ENCODE assay signal across 11 mouse cellular contexts in genomic region chr3:79219144-79219930, GRCm38 (mm10).
DNase-seq lines count a peak whose midpoint lies in the region; ATAC-seq and TF ChIP-seq lines count a peak whose summit lies in the region.
"Had no signal": no experiment of that assay in that cellular context is flagged by ENCODE, and none has a peak within 500 bp of the region (broad histone marks: within the 10 kb centered on the region; RNA-seq: fewer than 3 reads in every experiment).

No protein-coding gene starts in this region.

- intact Hi-C loops in heart, postnatal 36 days (cut with DNase I), result no loop called here

- TF ChIP-seq POLR2A in cortical plate, adult 2 months (IDR thresholded peaks at IDR 0.05; ENCODE audit: extremely low read depth, insufficient read depth, low read length), result no peak
- no peak for TF ChIP-seq POLR2A in thymus, adult 2 months (IDR thresholded peaks at IDR 0.05; ENCODE audit: control insufficient read depth, extremely low read depth, insufficient read depth, low read length, poor library complexity)

- H3K4me3 ChIP-seq in heart, embryonic 15.5 days, result no peak overlapping the region
- no peak overlapping the region for H3K4me3 ChIP-seq in lung, embryonic 14.5 days (ENCODE audit: low read depth, low read length)
- H3K4me3 ChIP-seq in cortical plate, adult 2 months (ENCODE audit: insufficient read depth, low read length), result no peak overlapping the region
- H3K4me3 ChIP-seq in thymus, adult 2 months (ENCODE audit: control insufficient read depth, insufficient read depth, low read length), result no peak overlapping the region
- H3K4me3 ChIP-seq: embryonic facial prominence, embryonic 12.5 days had no signal

- no peak for TF ChIP-seq CTCF in lung, embryonic 14.5 days (IDR thresholded peaks at IDR 0.05; ENCODE audit: low read depth)
- TF ChIP-seq CTCF in cortical plate, adult 2 months (IDR thresholded peaks at IDR 0.05; ENCODE audit: extremely low read depth, insufficient read depth, low read length), result no peak
- no peak for TF ChIP-seq CTCF in thymus, adult 2 months (IDR thresholded peaks at IDR 0.05; ENCODE audit: borderline replicate concordance, control insufficient read depth, extremely low read depth, insufficient read depth, low read length, poor library complexity)

- WGBS in heart, embryonic 15.5 days, result 62% methylated on average over 10 of the region's 10 CpGs
- 57% methylated on average over 10 of the region's 10 CpGs for WGBS in lung, embryonic 14.5 days
- WGBS in thymus, adult 2 months, result 91% methylated on average over 10 of the region's 10 CpGs

- no peak for DNase-seq in heart, postnatal 36 days
- no peak for DNase-seq in lung, embryonic 14.5 days
- no peak for DNase-seq in lung, postnatal 10 days
- DNase-seq in gastrocnemius, adult 8-10 months (ENCODE audit: low spot score in 2 of 2), result no peak
- no peak for DNase-seq in thymus, adult 2 months
- DNase-seq: cerebellum, adult 11 months had no signal

- no peak overlapping the region for H3K4me2 ChIP-seq in heart, embryonic 15.5 days
- no peak overlapping the region for H3K4me2 ChIP-seq in lung, embryonic 14.5 days
- H3K4me2 ChIP-seq: embryonic facial prominence, embryonic 12.5 days had no signal

- H3K4me1 ChIP-seq in heart, embryonic 15.5 days (replicated peaks), result peaks cover 16% of the 10 kb centered on the region
- H3K4me1 ChIP-seq in lung, embryonic 14.5 days (ENCODE audit: insufficient read depth), result peaks cover 4% of the 10 kb centered on the region; the same call in 1 of the 2 replicates
- peaks cover 8% of the 10 kb centered on the region for H3K4me1 ChIP-seq in cortical plate, adult 2 months (ENCODE audit: control insufficient read depth, insufficient read depth, low read length)
- no peaks in the 10 kb centered on the region for H3K4me1 ChIP-seq in thymus, adult 2 months (replicated peaks; ENCODE audit: control insufficient read depth, insufficient read depth, low read length)

- H3K9me3 ChIP-seq in heart, embryonic 15.5 days (replicated peaks), result no peaks in the 10 kb centered on the region
- no peaks in the 10 kb centered on the region for H3K9me3 ChIP-seq in lung, embryonic 14.5 days (ENCODE audit: low read depth, low read length)
- H3K9me3 ChIP-seq: embryonic facial prominence, embryonic 12.5 days had no signal

- H3K27me3 ChIP-seq in heart, embryonic 15.5 days, result no peaks in the 10 kb centered on the region
- H3K27me3 ChIP-seq in lung, embryonic 14.5 days (ENCODE audit: insufficient read depth, low read length), result no peaks in the 10 kb centered on the region
- no peaks in the 10 kb centered on the region for H3K27me3 ChIP-seq in thymus, adult 2 months (ENCODE audit: control insufficient read depth, insufficient read depth, low read length)
- H3K27me3 ChIP-seq: embryonic facial prominence, embryonic 12.5 days had no signal

- H3K27ac ChIP-seq in heart, embryonic 15.5 days, result peak overlapping the region; percentile 65
- H3K27ac ChIP-seq in lung, embryonic 14.5 days (ENCODE audit: low read depth), result peak overlapping the region; percentile 1; the same call in 1 of the 2 replicates
- peak overlapping the region; percentile 92 for H3K27ac ChIP-seq in cortical plate, adult 2 months (ENCODE audit: insufficient read depth, low read length)
- no peak overlapping the region for H3K27ac ChIP-seq in thymus, adult 2 months (ENCODE audit: control insufficient read depth, insufficient read depth, low read length)
- H3K27ac ChIP-seq: embryonic facial prominence, embryonic 12.5 days; macrophage had no signal

- no peaks in the 10 kb centered on the region for H3K36me3 ChIP-seq in heart, embryonic 15.5 days
- no peaks in the 10 kb centered on the region for H3K36me3 ChIP-seq in lung, embryonic 14.5 days (ENCODE audit: insufficient read depth)
- H3K36me3 ChIP-seq in thymus, adult 2 months (ENCODE audit: control insufficient read depth, insufficient read depth, low read length), result no peaks in the 10 kb centered on the region
- H3K36me3 ChIP-seq: embryonic facial prominence, embryonic 12.5 days had no signal

- ATAC-seq in heart, embryonic 15.5 days (replicated peaks; ENCODE audit: insufficient number of reproducible peaks, insufficient read depth, low FRiP score, low read depth), result no peak
- ATAC-seq in lung, embryonic 14.5 days (ENCODE audit: insufficient read depth), result no peak
- peak; percentile 33; the same call in 1 of the 2 replicates for ATAC-seq in megakaryocyte progenitor cell, adult 5-6 weeks (replicated peaks; ENCODE audit: poor library complexity)

- no peak overlapping the region for H3K9ac ChIP-seq in heart, embryonic 15.5 days
- H3K9ac ChIP-seq in lung, embryonic 14.5 days, result no peak overlapping the region
- H3K9ac ChIP-seq: embryonic facial prominence, embryonic 12.5 days had no signal
